Mouse (Mus musculus) MEL (cell line): ENCODE results near the gene Copz1. TPM values are rescaled to one million over a fixed set of nuclear protein-coding genes. Genes with fewer than 3 reads are reported as not detected.

Experiments used
- DNase-seq: peaks from one replicate; pipeline ENCODE4 v3.0.0; 2011; ENCODE audit warnings: low read depth, low spot score
- H3K27ac ChIP-seq: 2 replicates; pipeline ENCODE4 v1.5.1; 2012; ENCODE audit warnings: low read depth, mild to moderate bottlenecking, control low read depth, low read length, moderate library complexity; ENCODE audit not compliant: control insufficient read depth
- H3K27me3 ChIP-seq, 2 experiments: fragments of 150-350 bp in 1 of 2; sonication (generic) in 1 of 2; 2 replicates each; pipeline ENCODE4 v1.6.1; 2012; ENCODE audit warnings: low read length in 2 of 2, mild to moderate bottlenecking in 2 of 2, improper control_type of control experiment in 1 of 2, moderate library complexity in 1 of 2; ENCODE audit not compliant: insufficient read depth in 2 of 2, control insufficient read depth in 1 of 2
- H3K36me3 ChIP-seq, 2 experiments: 2 replicates each; pipeline ENCODE4 v1.6.1; 2012 to 2014; ENCODE audit warnings: low read length in 2 of 2, improper control_type of control experiment in 1 of 2, inconsistent platforms in 1 of 2, mild to moderate bottlenecking in 1 of 2; ENCODE audit not compliant: insufficient read depth in 2 of 2, control insufficient read depth in 1 of 2
- H3K4me1 ChIP-seq, 2 experiments: fragments of 150-350 bp in 1 of 2; sonication (generic) in 1 of 2; 2 replicates each; pipeline ENCODE4 v1.6.1; 2012; ENCODE audit warnings: low read length in 2 of 2, improper control_type of control experiment in 1 of 2, mild to moderate bottlenecking in 1 of 2; ENCODE audit not compliant: insufficient read depth in 2 of 2, control insufficient read depth in 1 of 2
- H3K4me3 ChIP-seq, 2 experiments: fragments of 150-350 bp in 1 of 2; sonication (generic) in 1 of 2; 2 replicates each; pipeline ENCODE4 v1.5.1; 2012; ENCODE audit warnings: low read depth in 2 of 2, low read length in 2 of 2, mild to moderate bottlenecking in 2 of 2, moderate library complexity in 2 of 2, control low read depth in 1 of 2, improper control_type of control experiment in 1 of 2; ENCODE audit not compliant: control insufficient read depth in 1 of 2, insufficient read depth in 1 of 2
- H3K79me2 ChIP-seq: 2 replicates; pipeline ENCODE4 v1.6.1; 2012; ENCODE audit warnings: mild to moderate bottlenecking, low read length, moderate library complexity; ENCODE audit not compliant: control insufficient read depth, poor library complexity, insufficient read depth
- H3K9ac ChIP-seq: 2 replicates; pipeline ENCODE4 v1.6.1; 2012; ENCODE audit warnings: low read depth, mild to moderate bottlenecking, control low read depth, low read length, moderate library complexity; ENCODE audit not compliant: control insufficient read depth, poor library complexity, severe bottlenecking
- H3K9me3 ChIP-seq: fragments of 150-350 bp; sonication (generic); replicated peaks from 2 replicates; pipeline ENCODE4 v1.6.1; 2012; ENCODE audit warnings: mild to moderate bottlenecking, low read length, improper control_type of control experiment, moderate library complexity; ENCODE audit not compliant: insufficient read depth
- BHLHE40 ChIP-seq: IDR thresholded peaks from 2 replicates; pipeline ENCODE4 v1.6.1; 2012; ENCODE audit warnings: low read depth, mild to moderate bottlenecking, inconsistent platforms, low read length, improper control_type of control experiment, borderline replicate concordance
- CTCF ChIP-seq, 3 experiments: IDR thresholded peaks in 2 of 3; conservative IDR thresholded peaks in 1 of 3; 2 replicates each; pipeline ENCODE4 v1.5.1; 2011 to 2012; ENCODE audit warnings: low read length in 3 of 3, low read depth in 2 of 3, mild to moderate bottlenecking in 2 of 3, improper control_type of control experiment in 1 of 3, inconsistent platforms in 1 of 3, mixed read lengths in 1 of 3, moderate library complexity in 1 of 3; ENCODE audit not compliant: control insufficient read depth in 1 of 3, insufficient read depth in 1 of 3, poor library complexity in 1 of 3, severe bottlenecking in 1 of 3
- E2F4 ChIP-seq: IDR thresholded peaks from 2 replicates; pipeline ENCODE4 v1.6.1; 2011; ENCODE audit warnings: low read depth, low read length, improper control_type of control experiment, borderline replicate concordance
- ELF1 ChIP-seq: IDR thresholded peaks from 2 replicates; pipeline ENCODE4 v1.6.1; 2014; ENCODE audit warnings: low read depth, mild to moderate bottlenecking, inconsistent platforms, low read length, improper control_type of control experiment, moderate library complexity
- EP300 ChIP-seq, 2 experiments: IDR thresholded peaks; 2 replicates each; pipeline ENCODE4 v1.6.1; 2011; ENCODE audit warnings: improper control_type of control experiment in 2 of 2, low read length in 2 of 2, low read depth in 1 of 2, mild to moderate bottlenecking in 1 of 2
- ETS1 ChIP-seq: IDR thresholded peaks from 2 replicates; pipeline ENCODE4 v1.6.1; 2012; ENCODE audit warnings: low read depth, mild to moderate bottlenecking, inconsistent platforms, low read length, improper control_type of control experiment, moderate library complexity
- GABPA ChIP-seq: IDR thresholded peaks from 2 replicates; pipeline ENCODE4 v1.6.1; 2012; ENCODE audit warnings: low read depth, mild to moderate bottlenecking, inconsistent platforms, low read length, improper control_type of control experiment, moderate library complexity
- GATA1 ChIP-seq: IDR thresholded peaks from 2 replicates; pipeline ENCODE4 v1.6.1; 2011; ENCODE audit warnings: low read depth, low read length, improper control_type of control experiment
- HCFC1 ChIP-seq: IDR thresholded peaks from 2 replicates; pipeline ENCODE4 v1.6.1; 2012; ENCODE audit warnings: low read depth, mild to moderate bottlenecking, inconsistent platforms, low read length, improper control_type of control experiment, moderate library complexity
- JUND ChIP-seq: IDR thresholded peaks from 2 replicates; pipeline ENCODE4 v1.6.1; 2011; ENCODE audit warnings: low read depth, mild to moderate bottlenecking, improper control_type of control experiment, low read length
- KAT2A ChIP-seq: conservative IDR thresholded peaks from 2 replicates; pipeline ENCODE4 v1.6.1; 2012; ENCODE audit warnings: low read depth, low read length, improper control_type of control experiment, inconsistent platforms
- MEF2A ChIP-seq: IDR thresholded peaks from 2 replicates; pipeline ENCODE4 v1.6.1; 2014; ENCODE audit warnings: low read depth, mild to moderate bottlenecking, inconsistent platforms, low read length, improper control_type of control experiment; ENCODE audit not compliant: poor library complexity, insufficient replicate concordance, severe bottlenecking; ENCODE audit errors: extremely low read depth
- MYB ChIP-seq: IDR thresholded peaks from 2 replicates; pipeline ENCODE4 v1.6.1; 2011; ENCODE audit warnings: mild to moderate bottlenecking, low read depth, low read length, improper control_type of control experiment
- NELFE ChIP-seq: IDR thresholded peaks from 2 replicates; pipeline ENCODE4 v1.6.1; 2011; ENCODE audit warnings: low read depth, low read length, improper control_type of control experiment
- POLR2A ChIP-seq, 2 experiments: IDR thresholded peaks; 2 replicates each; pipeline ENCODE4 v1.6.1; 2011 to 2012; ENCODE audit warnings: low read length in 2 of 2, mild to moderate bottlenecking in 2 of 2, control low read depth in 1 of 2, improper control_type of control experiment in 1 of 2, low read depth in 1 of 2, moderate library complexity in 1 of 2; ENCODE audit not compliant: control insufficient read depth in 1 of 2, insufficient read depth in 1 of 2, poor library complexity in 1 of 2
- POLR2AphosphoS5 ChIP-seq: IDR thresholded peaks from 2 replicates; pipeline ENCODE4 v1.6.1; 2012; ENCODE audit warnings: low read depth, borderline replicate concordance, mild to moderate bottlenecking, inconsistent platforms, low read length, moderate library complexity, mixed read lengths
- RAD21 ChIP-seq: IDR thresholded peaks from 2 replicates; pipeline ENCODE4 v1.6.1; 2011; ENCODE audit warnings: mild to moderate bottlenecking, low read depth, low read length, improper control_type of control experiment
- SIN3A ChIP-seq: IDR thresholded peaks from 2 replicates; pipeline ENCODE4 v1.6.1; 2012; ENCODE audit warnings: low read length, improper control_type of control experiment, inconsistent platforms
- SMC3 ChIP-seq: IDR thresholded peaks from 2 replicates; pipeline ENCODE4 v1.6.1; 2011; ENCODE audit warnings: low read depth, low read length, improper control_type of control experiment
- TBP ChIP-seq: IDR thresholded peaks from 2 replicates; pipeline ENCODE4 v1.8.0; 2011; ENCODE audit warnings: low read depth, low read length, improper control_type of control experiment
- USF1 ChIP-seq: IDR thresholded peaks from 2 replicates; pipeline ENCODE4 v1.6.1; 2014; ENCODE audit warnings: low read depth, mild to moderate bottlenecking, inconsistent platforms, low read length, improper control_type of control experiment, moderate library complexity
- USF2 ChIP-seq, 2 experiments: IDR thresholded peaks; 2 replicates each; pipeline ENCODE4 v1.6.1; 2011 to 2012; ENCODE audit warnings: improper control_type of control experiment in 2 of 2, low read length in 2 of 2, borderline replicate concordance in 1 of 2, inconsistent platforms in 1 of 2, low read depth in 1 of 2, mild to moderate bottlenecking in 1 of 2; ENCODE audit not compliant: insufficient read depth in 1 of 2
- ZC3H11A ChIP-seq: IDR thresholded peaks from 2 replicates; pipeline ENCODE4 v1.6.1; 2012; ENCODE audit warnings: low read depth, mild to moderate bottlenecking, inconsistent platforms, low read length, improper control_type of control experiment
- ZMIZ1 ChIP-seq: IDR thresholded peaks from 2 replicates; pipeline ENCODE4 v1.6.1; 2012; ENCODE audit warnings: low read depth, mild to moderate bottlenecking, inconsistent platforms, low read length, improper control_type of control experiment, moderate library complexity
- polyA plus RNA-seq, 2 experiments: library from polyadenylated mRNA; stranded (reverse) in 1 of 2; unstranded in 1 of 2; fragments of >175 nt in 1 of 2; fragments of >200 nt in 1 of 2; gene quantifications; 2 replicates each; pipeline versions ENCODE4 v1.2.1 to v1.2.4; 2012; ENCODE audit warnings: low replicate concordance in 2 of 2, low read depth in 1 of 2; ENCODE audit not compliant: insufficient read length in 2 of 2, insufficient read depth in 1 of 2, missing spikeins in 1 of 2
- total RNA-seq: library from RNA; depleted of rRNA; stranded (reverse); fragments of 300-350 nt; gene quantifications from 2 replicates; pipeline ENCODE4 v1.2.3, GENCODE M21; 2012

The Copz1 gene
- total and polyA plus RNA-seq, 3 experiments = 46.7 to 822 (median 117) TPM

DNA sequence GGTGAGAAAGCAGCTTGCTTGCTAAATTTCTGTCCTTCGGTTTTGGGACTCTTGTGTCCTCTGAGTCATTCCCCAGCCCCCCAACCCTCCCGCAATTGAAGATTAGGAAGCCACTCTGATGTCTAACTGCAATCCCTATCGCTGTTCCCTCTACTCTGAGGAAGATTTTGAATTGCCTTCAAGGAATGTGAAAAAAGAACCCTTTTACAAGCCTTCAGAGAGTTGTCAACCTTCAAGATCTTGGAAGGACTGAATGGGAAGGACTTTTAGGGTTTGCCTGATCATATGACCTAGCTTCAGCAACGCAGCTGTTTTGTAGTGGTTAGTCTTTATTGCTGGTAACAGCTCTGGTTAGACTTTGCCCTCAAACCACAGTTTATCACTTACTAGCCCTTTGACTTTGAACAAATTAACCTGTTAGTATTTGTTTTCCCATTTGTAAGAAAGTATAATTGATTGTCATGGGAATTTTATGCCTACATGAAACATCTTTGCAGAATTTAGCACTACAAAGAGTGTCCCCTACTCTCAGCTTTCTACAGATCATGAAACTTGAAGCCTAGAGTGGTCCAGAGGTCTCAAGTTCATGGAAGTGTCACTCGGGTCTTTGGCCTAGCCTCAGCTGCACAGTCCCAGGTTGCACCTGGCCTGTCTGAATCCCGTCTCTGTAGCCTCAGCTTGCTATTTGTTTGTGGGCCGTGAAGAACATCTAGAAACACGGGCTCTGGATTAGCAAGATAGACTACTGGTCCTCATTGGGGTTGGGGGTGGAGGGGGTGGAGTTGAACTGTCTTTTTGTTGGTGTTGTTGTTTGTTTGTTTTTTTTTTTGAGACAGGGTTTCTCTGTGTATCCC, 33.5 kb downstream of the Copz1 start:
- peak overlapping the region; percentile 48 for H3K9ac ChIP-seq
- H3K36me3 ChIP-seq = peaks cover 0 to 3% of the 10 kb centered on the region in 2 experiments; a peak in 2 of 4 replicates
- peak overlapping the region; percentile 25 to 52; a peak in 3 of 4 replicates for H3K4me3 ChIP-seq
- H3K9me3 ChIP-seq = no peaks in the 10 kb centered on the region
- H3K27me3 ChIP-seq = no peaks in the 10 kb centered on the region
- no peak for DNase-seq
- no peaks in the 10 kb centered on the region for H3K79me2 ChIP-seq
- H3K27ac ChIP-seq = no peak overlapping the region; the same call in 1 of the 2 replicates
- H3K4me1 ChIP-seq = peaks cover 0 to 3% of the 10 kb centered on the region in 2 experiments; a peak in 2 of 4 replicates
- TF ChIP-seq POLR2AphosphoS5 (no peak), MEF2A (no peak)

DNA sequence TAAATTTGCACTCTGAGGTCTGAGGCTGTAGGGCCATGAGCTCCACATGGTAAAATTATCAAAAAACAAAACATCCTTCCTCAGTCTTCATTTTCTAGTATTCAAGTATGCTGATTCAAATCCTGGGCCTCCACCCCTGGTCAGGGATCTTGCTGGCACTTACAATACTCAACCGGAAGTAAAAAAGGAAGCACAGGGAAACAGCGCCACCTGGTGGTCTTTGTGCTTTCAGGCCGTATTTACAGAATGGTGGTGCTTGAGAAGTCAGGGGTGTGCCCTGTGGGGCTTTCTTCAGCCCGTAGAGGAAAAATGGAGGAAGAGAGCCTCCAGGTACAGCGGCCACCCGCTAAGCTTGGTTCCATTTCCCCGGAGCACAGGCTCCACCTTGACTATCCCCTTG, 34.6 kb downstream of the Copz1 start:
- Histone ChIP-seq H3K4me1 (peaks cover 0 to 3% of the 10 kb centered on the region in 2 experiments; a peak in 2 of 4 replicates), H3K36me3 (peaks cover 0 to 3% of the 10 kb centered on the region in 2 experiments; a peak in 2 of 4 replicates), H3K79me2 (no peaks in the 10 kb centered on the region), H3K27me3 (no peaks in the 10 kb centered on the region), H3K27ac (no peak overlapping the region), H3K9ac (peak overlapping the region; percentile 40), H3K4me3 (peak overlapping the region; percentile 7 to 33; a peak in 2 of 4 replicates), H3K9me3 (no peaks in the 10 kb centered on the region)
- DNase-seq = peak; percentile 88
- TF ChIP-seq EP300 (IDR thresholded peaks at IDR 0.05; ENCODE audit: low read depth in 1 of 2, low read length in 2 of 2) = no peak
- no peak for TF ChIP-seq GATA1
- TF ChIP-seq BHLHE40 = no peak
- no peak for TF ChIP-seq MYB
- no peak for TF ChIP-seq NELFE
- TF ChIP-seq ZC3H11A = peak; percentile 79
- TF ChIP-seq ZMIZ1 = no peak
- TF ChIP-seq HCFC1 = peak; percentile 35; the same call in 1 of the 2 replicates
- peak; percentile 85 for TF ChIP-seq RAD21
- TF ChIP-seq GABPA = no peak
- TF ChIP-seq USF2 (IDR thresholded peaks at IDR 0.05; ENCODE audit: borderline replicate concordance in 1 of 2, insufficient read depth in 1 of 2, low read depth in 1 of 2, low read length in 2 of 2) = no peak
- TF ChIP-seq TBP = no peak
- no peak for TF ChIP-seq USF1
- TF ChIP-seq E2F4 = no peak
- no peak for TF ChIP-seq JUND
- peak; percentile 89 for TF ChIP-seq SMC3
- no peak for TF ChIP-seq KAT2A
- TF ChIP-seq SIN3A = peak; percentile 29; the same call in 1 of the 2 replicates
- TF ChIP-seq CTCF (IDR thresholded peaks at IDR 0.05 in 2 of 3, conservative IDR thresholded peaks at IDR 0.05 in 1 of 3; ENCODE audit: control insufficient read depth in 1 of 3, insufficient read depth in 1 of 3, low read depth in 2 of 3, low read length in 3 of 3, poor library complexity in 1 of 3, severe bottlenecking in 1 of 3) = peak; percentile 56 to 91 (median 72)
- TF ChIP-seq ELF1 = peak; percentile 72
- TF ChIP-seq ETS1 = no peak
- TF ChIP-seq POLR2A (IDR thresholded peaks at IDR 0.05; ENCODE audit: control insufficient read depth in 1 of 2, insufficient read depth in 1 of 2, low read depth in 1 of 2, low read length in 2 of 2, poor library complexity in 1 of 2) = no peak
